Mouse (Mus musculus) large intestine, adult 2 months (tissue): Measurements from ENCODE around the gene Btbd9. TPM values are rescaled to one million over a fixed set of nuclear protein-coding genes. Genes with fewer than 3 reads are reported as not detected.

ENCODE experiments used
- DNase-seq: peaks from one replicate; pipeline ENCODE4 v3.0.0-alpha.2; 2012; ENCODE audit warnings: low read depth, low spot score
- WGBS: fragments of 180-500 bp; shearing (Covaris S2); methylation state at CpG from one replicate; pipeline ENCODE4 v1.1.7; 2018; 5-methylcytosine and 5-hydroxymethylcytosine counted together
- polyA plus RNA-seq: library from polyadenylated mRNA; depleted of rRNA; stranded (reverse); fragments of >200 nt; gene quantifications from 2 replicates; pipeline ENCODE4 v1.2.3, GENCODE M21; 2012

Btbd9 gene
- polyA plus RNA-seq, 1 experiment, result 13.5 TPM

DNA sequence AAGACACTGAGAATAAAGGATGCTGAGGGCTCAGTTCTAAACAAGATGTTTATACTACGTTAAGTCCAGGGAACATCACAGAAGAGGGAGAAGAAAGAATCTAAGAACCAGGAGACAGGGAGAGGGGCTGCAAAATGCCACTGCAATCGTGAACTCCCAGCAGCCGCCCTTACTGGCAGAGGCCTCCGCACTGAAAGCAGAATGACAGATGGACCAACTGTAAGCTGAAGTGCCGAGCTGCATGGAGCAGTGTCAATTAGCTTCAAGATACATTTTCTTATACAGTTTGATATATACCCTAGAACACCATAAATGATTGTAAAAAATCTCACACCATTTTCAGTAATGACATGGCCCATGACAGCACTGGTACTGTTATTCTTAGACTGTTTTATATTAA is 247.4 kb downstream of the Btbd9 start:
- no peak for DNase-seq

DNA sequence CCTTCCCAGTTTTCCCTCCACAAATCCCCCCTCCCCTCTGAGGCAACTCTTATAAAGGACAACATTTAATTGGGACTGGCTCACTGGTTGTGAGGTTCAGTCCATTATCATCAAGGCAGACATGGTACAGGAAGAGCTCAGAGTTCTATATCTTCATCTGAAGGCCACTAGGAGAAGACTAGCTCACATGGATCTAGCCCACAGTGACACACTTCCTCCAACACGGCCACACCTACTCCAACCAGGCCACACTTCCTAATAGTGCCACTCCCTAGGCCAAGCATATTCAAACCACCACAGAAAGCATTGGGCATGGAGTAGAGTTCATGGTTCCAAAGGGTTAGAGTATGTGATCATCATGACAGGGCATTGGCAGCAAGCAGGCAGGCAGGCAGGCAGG is 249.4 kb downstream of the Btbd9 start:
- WGBS, result 53% methylated on average over 1 of the region's 1 CpGs
- no peak for DNase-seq

More for the DNA sequence above, 247.4 kb downstream of the Btbd9 start:
- WGBS, result 85% methylated on average over 5 of the region's 5 CpGs

DNA sequence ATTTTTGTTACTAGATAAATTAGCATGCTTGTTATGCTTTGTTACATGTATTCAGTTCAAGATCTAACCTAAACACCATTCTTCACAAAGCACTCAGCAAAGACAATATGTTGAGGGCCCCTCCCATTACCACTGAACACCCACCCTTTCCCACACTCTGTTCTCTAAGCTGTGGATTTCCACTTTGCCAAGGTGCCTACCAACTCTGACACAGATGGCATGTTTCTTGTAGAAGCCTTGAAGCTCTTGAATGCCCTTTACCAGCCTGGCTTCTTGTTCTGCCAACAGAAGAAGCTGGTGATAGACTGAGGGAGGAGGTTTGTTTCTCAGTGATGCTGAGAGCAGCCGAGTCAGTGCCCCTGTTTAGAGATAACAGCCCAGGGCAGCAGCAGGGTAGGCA is 256.0 kb downstream of the Btbd9 start:
- WGBS, result 89% methylated on average over 1 of the region's 1 CpGs
- DNase-seq, result no peak

DNA sequence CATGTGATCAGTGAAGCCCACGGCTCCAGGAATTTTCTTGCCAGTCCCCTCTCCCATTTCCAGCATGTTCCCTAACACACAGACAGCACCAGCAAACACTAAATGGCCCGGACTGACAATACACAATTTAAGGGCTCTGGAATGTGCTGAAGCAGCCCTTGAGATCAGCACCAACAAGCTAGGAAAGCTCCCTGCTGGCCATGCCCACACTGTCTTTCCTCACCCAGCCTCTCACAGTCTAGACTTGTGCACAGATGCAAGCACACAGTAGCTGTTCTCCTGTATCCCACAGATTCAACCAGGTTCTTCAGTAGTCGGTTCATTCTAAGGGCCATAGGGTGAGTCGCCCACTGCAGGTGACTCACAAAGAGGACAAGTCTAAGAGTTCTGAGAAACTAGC is 263.6 kb downstream of the Btbd9 start:
- no peak for DNase-seq
- WGBS, result 62% methylated on average over 4 of the region's 4 CpGs

DNA sequence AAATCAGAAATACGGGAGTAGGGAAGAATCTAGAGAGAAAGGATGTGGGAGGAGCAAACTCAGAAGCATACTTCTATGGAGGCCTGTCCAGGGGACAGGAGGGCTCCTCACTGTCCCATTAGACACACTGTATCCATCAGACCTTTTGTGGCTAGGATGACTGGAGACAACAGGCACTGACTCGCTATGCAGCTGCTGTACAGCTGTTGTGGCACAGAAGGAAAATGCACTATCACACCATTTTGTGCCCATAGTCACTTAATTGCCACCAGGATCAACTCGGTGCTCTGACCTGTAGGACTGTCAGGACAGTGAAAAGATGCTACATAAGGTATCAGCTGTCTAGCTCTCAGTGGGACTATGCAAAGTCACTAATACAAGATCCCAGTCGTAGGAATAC is 266.7 kb downstream of the Btbd9 start:
- 65% methylated on average over 4 of the region's 4 CpGs for WGBS
- no peak for DNase-seq

DNA sequence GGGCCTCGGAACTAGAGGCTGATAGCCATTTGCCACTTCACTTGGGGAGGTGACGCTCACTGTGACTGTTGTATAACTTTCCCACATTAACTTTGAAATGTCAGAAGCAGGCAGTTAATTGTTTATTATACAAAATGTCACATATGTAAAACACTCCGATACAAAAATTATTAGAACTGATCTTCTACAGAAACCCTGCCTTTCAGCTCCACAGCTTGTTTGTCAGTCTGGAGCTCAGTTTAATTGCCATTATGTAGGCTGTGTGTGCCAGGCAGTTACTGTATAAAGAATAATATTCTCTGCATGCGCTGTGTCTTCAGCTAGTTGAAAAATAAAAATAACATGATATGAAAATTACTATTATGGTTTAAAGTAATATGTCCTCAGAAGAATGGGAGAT is 267.4 kb downstream of the Btbd9 start:
- WGBS, result 88% methylated on average over 4 of the region's 4 CpGs
- DNase-seq, result no peak

DNA sequence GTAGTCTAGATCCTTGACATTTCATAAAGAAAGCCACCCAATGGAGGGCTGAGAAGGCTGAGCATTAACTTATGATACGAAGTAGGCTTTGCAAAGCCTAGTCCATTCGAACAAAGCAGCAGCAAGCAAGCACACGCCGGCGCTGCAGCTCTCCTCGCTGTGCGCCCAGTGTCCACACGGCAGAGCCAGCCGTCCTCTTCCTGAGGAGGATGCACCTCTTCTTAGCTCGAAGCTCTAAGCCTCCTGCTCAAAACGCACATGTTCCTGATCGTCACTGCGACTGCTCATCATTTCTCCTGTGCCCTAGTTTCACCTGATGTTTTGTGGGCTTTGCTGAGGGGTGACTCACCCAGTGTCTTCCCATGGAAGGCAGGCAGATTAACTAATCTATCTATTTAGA is 268.0 kb downstream of the Btbd9 start:
- 90% methylated on average over 13 of the region's 13 CpGs for WGBS
- no peak for DNase-seq

DNA sequence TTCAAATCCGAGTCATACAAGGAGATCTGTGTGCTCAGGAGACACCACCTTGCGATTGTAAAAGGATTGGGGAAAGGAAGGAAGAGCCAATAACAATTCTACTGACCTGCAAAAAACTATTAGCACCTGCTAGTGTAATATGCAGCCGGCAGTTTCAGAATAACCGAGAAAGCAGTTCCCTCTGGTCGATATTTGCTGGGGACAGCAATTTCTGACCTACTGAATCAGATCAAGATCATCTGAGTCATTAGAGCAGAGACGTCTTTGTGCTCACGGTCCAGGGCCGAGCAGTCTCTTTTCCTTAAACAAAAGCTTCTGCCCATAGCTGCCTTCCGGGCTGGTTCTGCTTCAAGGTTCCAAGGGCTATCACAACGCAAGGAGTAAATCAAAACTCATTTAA is 269.1 kb downstream of the Btbd9 start:
- 82% methylated on average over 10 of the region's 10 CpGs for WGBS
- DNase-seq, result no peak

DNA sequence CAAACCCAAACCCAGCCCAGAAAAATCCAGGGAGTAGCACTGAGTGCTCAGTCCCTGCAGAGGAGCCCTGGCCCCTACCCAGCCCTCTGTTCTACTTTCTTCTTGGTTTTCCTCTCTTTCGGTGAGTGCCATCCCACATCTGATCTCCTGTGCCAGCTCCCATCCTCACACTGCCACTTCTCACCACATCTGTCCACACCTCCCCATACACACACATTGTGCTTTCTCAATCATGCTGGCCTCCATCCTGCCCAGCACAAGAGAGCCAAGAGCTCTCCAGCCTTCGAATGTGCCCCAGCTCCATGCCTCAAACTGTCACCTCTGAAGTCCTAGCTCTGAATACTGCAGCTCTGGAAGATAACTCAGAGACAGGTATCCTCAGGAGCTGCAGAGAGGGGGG is 271.5 kb downstream of the Btbd9 start:
- WGBS, result 83% methylated on average over 2 of the region's 2 CpGs
- DNase-seq, result no peak

DNA sequence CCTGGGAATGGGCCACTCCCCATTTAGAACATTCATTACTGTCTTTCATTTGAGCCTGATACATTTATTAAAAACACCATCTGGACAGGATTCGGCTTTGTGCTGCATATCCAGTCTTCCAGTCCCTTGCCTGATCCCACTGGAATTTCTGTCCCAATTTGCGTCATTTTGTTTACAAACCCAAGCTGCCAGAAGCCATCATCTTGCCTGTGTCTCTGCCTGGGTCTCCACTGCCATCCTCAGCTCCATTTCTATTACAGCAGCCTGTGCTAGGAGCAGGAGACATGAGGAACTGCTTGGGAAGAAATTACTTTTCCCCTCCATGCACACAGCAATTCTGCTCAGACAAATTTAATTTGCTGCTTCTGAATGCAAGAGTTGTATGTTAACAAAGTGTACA is 274.9 kb downstream of the Btbd9 start:
- no peak for DNase-seq
- WGBS, result 76% methylated on average over 2 of the region's 2 CpGs

DNA sequence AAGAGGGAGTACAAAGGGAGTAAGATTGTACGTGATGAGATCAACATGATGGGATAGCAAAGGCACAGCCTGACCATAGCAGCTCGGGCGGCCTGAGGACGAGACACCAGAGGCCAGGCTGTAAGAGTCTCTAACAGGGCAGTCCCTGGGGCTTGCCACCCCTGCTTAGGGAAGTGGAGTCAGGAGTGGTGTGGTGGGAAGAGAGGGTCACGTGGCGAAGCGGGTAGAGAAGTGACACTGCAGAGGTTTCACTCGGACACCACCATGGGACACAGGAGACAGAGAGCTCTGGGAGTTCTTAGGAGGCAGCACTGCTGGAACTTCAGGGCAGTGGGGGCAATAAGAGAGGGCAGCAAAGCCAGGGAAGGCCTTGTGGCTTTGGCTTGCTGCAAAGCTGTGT is 278.9 kb downstream of the Btbd9 start:
- 95% methylated on average over 8 of the region's 8 CpGs for whole genome bisulfite sequencing

DNA sequence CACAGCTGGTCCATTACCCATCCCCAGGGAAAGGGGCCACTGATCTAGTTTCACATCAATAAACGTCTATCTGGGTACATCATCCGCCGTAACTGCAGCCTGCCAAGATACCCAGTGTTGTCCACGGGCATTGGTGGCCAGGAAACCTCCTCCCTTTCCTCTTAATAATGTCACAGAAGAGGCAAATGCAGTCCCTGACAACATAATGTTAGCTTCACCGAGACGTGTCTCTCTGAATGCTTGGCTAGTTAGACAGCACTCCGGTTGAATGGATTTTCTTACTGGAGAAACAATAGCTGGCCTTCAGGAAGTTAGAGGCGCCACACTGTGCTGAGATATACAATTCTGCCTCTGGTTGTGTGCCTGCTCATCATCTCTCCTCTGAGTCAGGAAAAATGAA is 280.2 kb downstream of the Btbd9 start:
- no peak for DNase-seq
- WGBS, result 85% methylated on average over 8 of the region's 8 CpGs

More for the DNA sequence above, 278.9 kb downstream of the Btbd9 start:
- DNase-seq, result no peak

DNA sequence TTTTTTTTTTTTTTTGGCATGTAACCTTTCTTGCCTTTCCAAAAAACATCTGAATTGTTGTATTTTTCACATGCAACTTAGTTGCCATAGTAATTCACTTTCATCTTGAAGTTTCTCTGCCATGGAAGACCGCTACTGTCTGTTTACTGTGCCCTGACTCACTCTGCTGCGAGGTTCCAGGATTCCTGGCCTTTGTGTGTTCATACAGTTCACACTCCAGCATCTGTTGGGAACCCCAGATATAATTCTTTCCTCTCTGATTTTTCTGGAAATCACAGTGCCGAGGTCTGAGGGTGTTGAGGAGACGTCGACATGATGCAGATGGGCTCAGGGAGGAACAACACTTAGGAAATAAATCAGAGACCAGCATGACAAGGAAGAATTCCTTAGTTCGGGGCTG is 283.6 kb downstream of the Btbd9 start:
- 72% methylated on average over 6 of the region's 6 CpGs for WGBS
- DNase-seq, result no peak

DNA sequence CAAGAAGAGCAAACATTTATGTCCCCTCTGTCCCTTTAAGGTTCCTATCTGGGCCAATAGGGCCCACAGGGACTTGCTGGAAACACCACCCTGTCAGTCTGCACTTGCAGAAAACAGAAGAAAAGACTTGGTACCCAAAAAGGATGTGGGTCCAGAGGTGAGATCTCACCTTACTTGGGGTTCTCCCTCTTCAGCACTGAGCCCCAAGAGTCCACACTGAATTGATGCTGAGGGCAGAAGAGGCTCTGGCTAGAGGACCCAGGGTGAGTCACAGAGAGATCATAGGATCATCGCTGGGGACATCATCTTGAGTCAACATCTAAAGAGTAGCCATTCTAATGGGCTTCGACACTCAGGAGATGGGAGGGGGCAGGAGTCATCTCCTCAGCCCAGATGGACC is 290.6 kb downstream of the Btbd9 start:
- DNase-seq, result no peak
- WGBS, result 89% methylated on average over 2 of the region's 2 CpGs

DNA sequence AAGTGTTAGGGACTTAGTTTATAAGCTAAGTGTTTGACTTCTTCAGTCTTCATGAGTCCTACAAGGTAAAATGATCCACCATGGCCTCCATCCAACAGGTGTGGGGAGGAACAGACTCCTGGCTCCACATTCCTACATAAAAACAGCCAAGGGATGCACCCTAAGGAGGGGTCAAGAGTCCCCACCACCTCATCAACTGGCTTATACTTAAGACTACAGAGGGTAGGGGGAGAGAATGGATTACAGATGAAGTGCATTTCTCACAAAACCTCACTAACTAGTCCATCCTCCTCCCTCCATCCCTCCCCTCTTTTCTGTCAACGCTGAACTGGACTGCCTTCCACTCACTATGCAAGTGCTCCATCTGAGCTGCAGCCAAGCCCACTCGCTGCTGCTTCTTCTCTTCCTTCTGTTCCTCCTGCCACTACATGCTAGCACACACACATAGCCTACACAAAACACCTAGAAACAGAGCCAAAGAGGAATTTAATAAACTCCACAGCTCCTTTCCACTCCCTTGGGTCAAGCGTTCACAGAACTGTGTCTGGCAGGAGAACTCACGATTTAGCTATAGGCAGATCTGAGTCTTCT is 292.7 kb downstream of the Btbd9 start:
- no peak for DNase-seq
- 81% methylated on average over 4 of the region's 4 CpGs for WGBS

DNA sequence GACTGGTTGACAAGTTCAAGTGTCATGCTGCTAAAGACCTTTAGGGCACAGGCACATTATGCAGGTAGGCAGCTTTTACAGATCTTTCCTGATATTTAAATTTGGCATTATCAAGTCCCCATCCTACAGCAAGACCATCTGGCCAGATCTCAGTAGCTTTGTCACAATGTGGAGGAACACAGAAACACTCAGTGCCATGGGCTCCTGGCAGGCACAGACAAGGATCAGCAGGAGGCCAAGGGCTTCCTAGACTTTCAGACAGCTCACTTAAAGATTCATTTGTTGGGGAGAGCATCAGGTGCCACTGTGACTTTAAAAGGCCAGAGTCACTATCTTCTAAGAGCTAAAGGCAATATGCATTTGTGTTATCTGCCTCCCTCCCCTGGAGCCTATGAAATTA is 293.3 kb downstream of the Btbd9 start:
- DNase-seq, result no peak

DNA sequence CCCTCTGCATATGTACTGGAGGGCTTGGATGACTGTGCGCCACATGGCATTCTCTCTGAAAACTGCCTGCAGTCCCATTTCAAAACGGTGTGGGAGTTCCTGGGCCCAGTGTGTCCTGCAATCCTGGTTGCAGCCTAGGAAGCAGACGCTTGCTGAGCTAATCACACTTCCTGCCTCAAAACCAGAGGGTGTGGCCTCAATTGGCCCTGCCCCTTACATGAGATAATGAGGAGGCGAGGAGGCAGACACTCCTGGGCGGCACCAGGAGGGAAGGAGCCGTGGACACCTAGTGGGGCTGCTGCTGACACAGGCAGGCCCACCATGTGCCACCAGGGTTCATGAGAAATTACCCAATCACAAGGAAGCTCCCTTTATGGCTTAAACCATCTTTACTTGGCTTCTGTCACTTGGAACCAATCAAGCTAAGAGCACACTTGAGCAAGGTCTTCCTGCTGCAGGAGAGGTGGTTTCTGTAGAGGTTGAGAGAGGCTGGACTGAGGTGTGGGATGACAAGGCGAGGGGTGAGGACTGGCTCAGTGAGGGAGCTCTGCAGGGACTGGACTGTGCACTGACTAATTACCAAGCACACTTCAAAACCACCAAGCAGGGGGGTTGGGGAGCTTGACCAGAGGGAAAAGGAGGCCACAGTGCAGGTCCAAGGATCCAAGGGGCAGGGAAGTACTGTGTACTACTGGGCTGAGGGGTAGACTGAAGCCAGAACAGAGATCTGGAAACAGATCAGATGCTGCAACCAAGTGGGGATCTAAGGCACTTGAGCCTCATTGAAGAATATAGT is 295.8 kb downstream of the Btbd9 start:
- 64% methylated on average over 7 of the region's 7 CpGs for WGBS
- no peak for DNase-seq

DNA sequence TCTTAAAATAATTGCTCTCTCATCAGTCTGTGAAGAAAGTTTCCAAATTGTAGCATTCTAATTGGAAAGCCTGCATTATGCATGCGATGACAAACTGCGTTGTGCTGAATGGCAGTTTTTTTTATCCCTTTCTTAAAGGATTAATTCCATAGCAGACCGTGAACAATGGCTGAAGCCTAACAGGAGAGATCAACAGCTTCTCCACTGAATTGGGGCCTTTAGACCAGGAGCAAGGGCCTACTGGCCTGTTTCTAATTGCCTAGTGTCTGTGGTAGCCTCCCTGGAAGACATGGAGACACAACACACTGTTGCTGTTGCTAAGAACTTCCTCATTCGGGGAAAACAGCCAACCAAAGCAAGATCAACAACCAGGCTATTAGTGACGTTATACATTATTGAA is 296.6 kb downstream of the Btbd9 start:
- DNase-seq, result no peak
- 87% methylated on average over 5 of the region's 5 CpGs for WGBS

DNA sequence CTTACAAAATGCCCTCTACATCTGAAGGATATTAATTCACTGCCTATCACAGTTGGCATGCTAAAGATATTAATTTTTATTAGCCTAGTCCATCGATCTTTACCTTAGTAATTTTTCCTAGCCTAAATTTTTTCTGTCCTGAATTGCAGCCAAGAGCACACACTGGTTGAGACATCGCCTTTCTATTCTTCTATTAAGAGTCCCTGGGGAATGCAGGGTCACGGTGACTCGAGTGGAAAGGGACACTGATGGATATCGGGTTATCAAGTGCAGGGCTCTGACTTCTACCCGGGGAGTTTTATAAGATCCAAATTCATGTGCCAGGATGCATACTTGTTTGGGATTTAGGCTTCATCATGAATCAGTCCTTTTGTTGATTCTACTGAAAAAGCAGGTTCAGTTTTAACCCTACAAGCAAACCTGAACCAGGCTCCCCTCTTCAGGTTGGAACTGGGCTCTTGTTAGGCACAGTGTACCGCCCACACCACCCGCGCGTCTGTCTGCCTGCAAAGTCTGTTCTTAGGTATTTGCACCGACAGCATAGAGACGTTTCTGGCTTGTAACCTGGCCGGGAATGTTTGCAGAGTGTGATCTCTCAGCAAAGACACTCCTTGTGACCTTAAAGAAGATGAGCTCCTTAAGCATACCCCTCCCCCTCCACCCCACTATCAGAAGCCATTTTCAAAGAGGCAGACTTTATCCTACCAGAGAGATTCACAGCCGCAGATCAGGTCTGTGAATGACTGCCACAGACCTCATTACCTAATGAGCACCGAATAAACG is 297.5 kb downstream of the Btbd9 start:
- no peak for DNase-seq
- WGBS, result 66% methylated on average over 16 of the region's 16 CpGs

DNA sequence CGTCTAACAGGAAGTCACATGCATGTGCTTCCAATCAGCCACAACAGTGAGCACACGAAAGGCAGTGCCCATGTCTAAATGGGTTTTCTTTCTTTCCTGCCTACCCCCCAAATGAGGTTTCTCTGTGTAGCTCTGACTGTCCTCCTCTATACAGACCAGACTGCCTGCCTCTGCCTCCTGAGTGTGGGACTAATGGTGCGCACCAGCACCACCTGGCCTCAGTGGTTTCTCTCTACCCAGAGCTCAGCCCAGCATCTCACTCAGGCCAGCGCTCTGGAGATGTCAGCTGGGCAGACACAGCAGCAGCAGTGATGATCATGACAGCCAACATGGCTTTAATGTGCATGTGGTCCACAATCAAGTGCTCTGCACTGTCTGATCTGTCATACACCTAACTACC is 299.8 kb downstream of the Btbd9 start:
- 96% methylated on average over 4 of the region's 4 CpGs for WGBS

DNA sequence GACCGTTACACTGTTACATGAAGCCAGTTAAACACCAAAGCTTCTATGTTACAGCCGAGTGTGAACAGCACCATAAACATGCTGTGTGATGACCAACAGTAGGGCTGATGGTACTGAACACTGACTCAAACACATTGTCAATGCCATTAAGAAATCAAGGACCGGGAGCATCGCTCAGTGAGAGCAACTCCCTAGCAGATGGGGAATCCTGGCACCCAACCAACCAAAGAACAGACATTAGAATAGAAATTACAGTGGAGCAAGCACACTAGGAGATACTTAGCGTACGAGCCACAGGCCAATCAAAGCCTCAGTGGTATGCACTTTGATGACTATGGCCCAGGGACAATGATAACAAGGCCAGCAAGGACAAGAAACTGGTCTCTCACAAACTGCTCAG is 303.5 kb downstream of the Btbd9 start:
- 96% methylated on average over 6 of the region's 6 CpGs for WGBS
- no peak for DNase-seq

More for the DNA sequence above, 299.8 kb downstream of the Btbd9 start:
- DNase-seq, result no peak
